Mouse (Mus musculus) MEL (cell line): ENCODE measurements at regions not wholly inside any gene's neighbourhood (a gene's known extent, or its start where the extent isn't known, plus 50 kb on each side); places are given as distances from the start of the nearest gene placed in this dataset.

Source experiments
- DNase-seq: peaks from one replicate; pipeline ENCODE4 v3.0.0; 2011; ENCODE audit warnings: low read depth, low spot score
- H3K27ac ChIP-seq: 2 replicates; pipeline ENCODE4 v1.5.1; 2012; ENCODE audit warnings: low read depth, mild to moderate bottlenecking, control low read depth, low read length, moderate library complexity; ENCODE audit not compliant: control insufficient read depth
- H3K27me3 ChIP-seq, 2 experiments: fragments of 150-350 bp in 1 of 2; sonication (generic) in 1 of 2; 2 replicates each; pipeline ENCODE4 v1.6.1; 2012; ENCODE audit warnings: low read length in 2 of 2, mild to moderate bottlenecking in 2 of 2, improper control_type of control experiment in 1 of 2, moderate library complexity in 1 of 2; ENCODE audit not compliant: insufficient read depth in 2 of 2, control insufficient read depth in 1 of 2
- H3K36me3 ChIP-seq, 2 experiments: 2 replicates each; pipeline ENCODE4 v1.6.1; 2012 to 2014; ENCODE audit warnings: low read length in 2 of 2, improper control_type of control experiment in 1 of 2, inconsistent platforms in 1 of 2, mild to moderate bottlenecking in 1 of 2; ENCODE audit not compliant: insufficient read depth in 2 of 2, control insufficient read depth in 1 of 2
- H3K4me1 ChIP-seq, 2 experiments: fragments of 150-350 bp in 1 of 2; sonication (generic) in 1 of 2; 2 replicates each; pipeline ENCODE4 v1.6.1; 2012; ENCODE audit warnings: low read length in 2 of 2, improper control_type of control experiment in 1 of 2, mild to moderate bottlenecking in 1 of 2; ENCODE audit not compliant: insufficient read depth in 2 of 2, control insufficient read depth in 1 of 2
- H3K4me3 ChIP-seq, 2 experiments: fragments of 150-350 bp in 1 of 2; sonication (generic) in 1 of 2; 2 replicates each; pipeline ENCODE4 v1.5.1; 2012; ENCODE audit warnings: low read depth in 2 of 2, low read length in 2 of 2, mild to moderate bottlenecking in 2 of 2, moderate library complexity in 2 of 2, control low read depth in 1 of 2, improper control_type of control experiment in 1 of 2; ENCODE audit not compliant: control insufficient read depth in 1 of 2, insufficient read depth in 1 of 2
- H3K79me2 ChIP-seq: 2 replicates; pipeline ENCODE4 v1.6.1; 2012; ENCODE audit warnings: mild to moderate bottlenecking, low read length, moderate library complexity; ENCODE audit not compliant: control insufficient read depth, poor library complexity, insufficient read depth
- H3K9ac ChIP-seq: 2 replicates; pipeline ENCODE4 v1.6.1; 2012; ENCODE audit warnings: low read depth, mild to moderate bottlenecking, control low read depth, low read length, moderate library complexity; ENCODE audit not compliant: control insufficient read depth, poor library complexity, severe bottlenecking
- H3K9me3 ChIP-seq: fragments of 150-350 bp; sonication (generic); replicated peaks from 2 replicates; pipeline ENCODE4 v1.6.1; 2012; ENCODE audit warnings: mild to moderate bottlenecking, low read length, improper control_type of control experiment, moderate library complexity; ENCODE audit not compliant: insufficient read depth
- CTCF ChIP-seq, 3 experiments: IDR thresholded peaks in 2 of 3; conservative IDR thresholded peaks in 1 of 3; 2 replicates each; pipeline ENCODE4 v1.5.1; 2011 to 2012; ENCODE audit warnings: low read length in 3 of 3, low read depth in 2 of 3, mild to moderate bottlenecking in 2 of 3, improper control_type of control experiment in 1 of 3, inconsistent platforms in 1 of 3, mixed read lengths in 1 of 3, moderate library complexity in 1 of 3; ENCODE audit not compliant: control insufficient read depth in 1 of 3, insufficient read depth in 1 of 3, poor library complexity in 1 of 3, severe bottlenecking in 1 of 3
- GABPA ChIP-seq: IDR thresholded peaks from 2 replicates; pipeline ENCODE4 v1.6.1; 2012; ENCODE audit warnings: low read depth, mild to moderate bottlenecking, inconsistent platforms, low read length, improper control_type of control experiment, moderate library complexity
- MAFK ChIP-seq: IDR thresholded peaks from 2 replicates; pipeline ENCODE4 v1.6.1; 2011; ENCODE audit warnings: low read depth, mild to moderate bottlenecking, low read length, improper control_type of control experiment, borderline replicate concordance

DNA sequence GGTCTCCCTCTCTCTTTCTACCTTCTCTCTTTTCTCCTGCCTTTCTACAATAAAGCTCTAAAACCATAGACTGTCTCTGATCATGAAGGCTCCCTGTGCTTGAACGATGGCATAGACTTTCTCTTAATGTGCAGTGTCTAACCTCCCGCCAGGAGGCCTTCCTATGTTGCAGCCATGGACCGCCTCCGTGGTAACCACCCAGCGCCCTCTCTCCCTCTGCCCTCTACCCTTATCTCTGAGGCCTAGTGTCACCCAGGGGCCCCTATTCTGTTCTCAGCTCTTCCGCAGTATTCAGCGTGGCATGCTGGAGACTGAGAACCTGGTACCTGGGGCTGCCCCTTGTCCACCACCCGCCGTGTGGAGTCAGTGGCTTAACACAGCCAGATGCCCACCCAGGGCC lies 67.5 kb upstream of the Olfr1402 start:
- TF ChIP-seq CTCF (IDR thresholded peaks at IDR 0.05 in 2 of 3, conservative IDR thresholded peaks at IDR 0.05 in 1 of 3; ENCODE audit: control insufficient read depth in 1 of 3, insufficient read depth in 1 of 3, low read depth in 2 of 3, low read length in 3 of 3, poor library complexity in 1 of 3, severe bottlenecking in 1 of 3) = no peak
- no peak for TF ChIP-seq GABPA
- TF ChIP-seq MAFK = no peak

More for the DNA sequence above, 67.5 kb upstream of the Olfr1402 start:
- Histone ChIP-seq H3K36me3 (peaks cover 0 to 16% of the 10 kb centered on the region in 2 experiments; a peak in 2 of 4 replicates), H3K4me3 (no peak overlapping the region), H3K9ac (no peak overlapping the region), H3K4me1 (peaks cover 7 to 20% of the 10 kb centered on the region in 2 experiments), H3K27ac (no peak overlapping the region), H3K9me3 (no peaks in the 10 kb centered on the region), H3K79me2 (no peaks in the 10 kb centered on the region), H3K27me3 (no peaks in the 10 kb centered on the region)
- no peak for DNase-seq
